Mouse (Mus musculus): Measurements from ENCODE around the gene Jmy. TPM values are rescaled to one million over a fixed set of nuclear protein-coding genes. Genes with fewer than 3 reads are reported as not detected.

Jmy gene
- 3.2 and 3.7 TPM in 2 replicates for polyA plus RNA-seq (2015; fragmentation: Nextera tagmentation; extraction: Ambion mirVana)

GRCm38 (mm10) chr13:93499167-93499972 is at the start of gene Jmy:
Gene Jmy, minus strand, starts transcription at chr13:93499808.
- Histone ChIP-seq H3K9me3 (ENCODE audit: low read length) (no peaks in the 10 kb centered on the region), H3K4me1 (ENCODE audit: insufficient read depth, low read length) (peaks cover 15% of the 10 kb centered on the region), H3K36me3 (ENCODE audit: insufficient read depth, low read length) (no peaks in the 10 kb centered on the region), H3K27ac (ENCODE audit: low read length) (peak within 1 kb of the TSS; percentile 93), H3K4me2 (replicated peaks; ENCODE audit: low read depth, low read length) (peak within 1 kb of the TSS; percentile 90), H3K9ac (replicated peaks; ENCODE audit: low read length) (peak within 1 kb of the TSS; percentile 96), H3K27me3 (ENCODE audit: insufficient read depth, low read length) (no peaks in the 10 kb centered on the region), H3K4me3 (ENCODE audit: low read length) (peak within 1 kb of the TSS; percentile 97)
- peak; percentile 92 for ATAC-seq (ENCODE audit: low FRiP score, low TSS enrichment)
- WGBS: under 1% methylated on average over 95 of the region's 105 CpGs

- no peak overlapping the region for H3K9ac ChIP-seq (replicated peaks; ENCODE audit: low read length)
- WGBS: 42% methylated on average over 5 of the region's 5 CpGs
- H3K4me3 ChIP-seq (ENCODE audit: low read length): no peak overlapping the region
- peak; percentile 71; the same call in 1 of the 2 replicates for ATAC-seq (ENCODE audit: low FRiP score, low TSS enrichment)
- H3K9me3 ChIP-seq (ENCODE audit: low read length): no peaks in the 10 kb centered on the region
- no peaks in the 10 kb centered on the region for H3K36me3 ChIP-seq (ENCODE audit: insufficient read depth, low read length)
- no peak overlapping the region for H3K27ac ChIP-seq (ENCODE audit: low read length)
- peaks cover 3% of the 10 kb centered on the region; the same call in 1 of the 2 replicates for H3K4me1 ChIP-seq (ENCODE audit: insufficient read depth, low read length)
- no peak overlapping the region for H3K4me2 ChIP-seq (replicated peaks; ENCODE audit: low read depth, low read length)
- H3K27me3 ChIP-seq (ENCODE audit: insufficient read depth, low read length): no peaks in the 10 kb centered on the region
Measured at GRCm38 (mm10) chr13:93547641-93548040, 48.0 kb upstream of the Jmy start.

- Histone ChIP-seq H3K9me3 (ENCODE audit: low read length) (no peaks in the 10 kb centered on the region), H3K4me1 (ENCODE audit: insufficient read depth, low read length) (peaks cover 3% of the 10 kb centered on the region; the same call in 1 of the 2 replicates), H3K4me2 (replicated peaks; ENCODE audit: low read depth, low read length) (no peak overlapping the region), H3K27me3 (ENCODE audit: insufficient read depth, low read length) (no peaks in the 10 kb centered on the region), H3K27ac (ENCODE audit: low read length) (no peak overlapping the region), H3K36me3 (ENCODE audit: insufficient read depth, low read length) (no peaks in the 10 kb centered on the region), H3K9ac (replicated peaks; ENCODE audit: low read length) (no peak overlapping the region), H3K4me3 (ENCODE audit: low read length) (no peak overlapping the region)
- no peak for ATAC-seq (ENCODE audit: low FRiP score, low TSS enrichment)
- WGBS: 39% methylated on average over 1 of the region's 1 CpGs
Measured at GRCm38 (mm10) chr13:93546011-93546410, 46.4 kb upstream of the Jmy start.

GRCm38 (mm10) chr13:93544274-93544673 is 44.7 kb upstream of the Jmy start:
- no peak overlapping the region for H3K27ac ChIP-seq (ENCODE audit: low read length)

GRCm38 (mm10) chr13:93539311-93539710 is 39.7 kb upstream of the Jmy start:
- WGBS: 71% methylated on average over 4 of the region's 4 CpGs
- Histone ChIP-seq H3K4me3 (ENCODE audit: low read length) (no peak overlapping the region), H3K4me1 (ENCODE audit: insufficient read depth, low read length) (no peaks in the 10 kb centered on the region), H3K9ac (replicated peaks; ENCODE audit: low read length) (no peak overlapping the region), H3K4me2 (replicated peaks; ENCODE audit: low read depth, low read length) (no peak overlapping the region), H3K9me3 (ENCODE audit: low read length) (no peaks in the 10 kb centered on the region), H3K27me3 (ENCODE audit: insufficient read depth, low read length) (no peaks in the 10 kb centered on the region), H3K36me3 (ENCODE audit: insufficient read depth, low read length) (no peaks in the 10 kb centered on the region), H3K27ac (ENCODE audit: low read length) (no peak overlapping the region)
- no peak for ATAC-seq (ENCODE audit: low FRiP score, low TSS enrichment)

More at GRCm38 (mm10) chr13:93544274-93544673, 44.7 kb upstream of the Jmy start:
- Histone ChIP-seq H3K4me2 (replicated peaks; ENCODE audit: low read depth, low read length) (no peak overlapping the region), H3K9ac (replicated peaks; ENCODE audit: low read length) (no peak overlapping the region), H3K36me3 (ENCODE audit: insufficient read depth, low read length) (no peaks in the 10 kb centered on the region), H3K9me3 (ENCODE audit: low read length) (no peaks in the 10 kb centered on the region), H3K4me1 (ENCODE audit: insufficient read depth, low read length) (peaks cover 3% of the 10 kb centered on the region; the same call in 1 of the 2 replicates), H3K4me3 (ENCODE audit: low read length) (no peak overlapping the region), H3K27me3 (ENCODE audit: insufficient read depth, low read length) (no peaks in the 10 kb centered on the region)
- no peak for ATAC-seq (ENCODE audit: low FRiP score, low TSS enrichment)

GRCm38 (mm10) chr13:93518753-93519319 is 19.2 kb upstream of the Jmy start:
- Histone ChIP-seq H3K9me3 (ENCODE audit: low read length) (no peaks in the 10 kb centered on the region), H3K9ac (replicated peaks; ENCODE audit: low read length) (no peak overlapping the region), H3K36me3 (ENCODE audit: insufficient read depth, low read length) (no peaks in the 10 kb centered on the region), H3K27me3 (ENCODE audit: insufficient read depth, low read length) (no peaks in the 10 kb centered on the region), H3K4me2 (replicated peaks; ENCODE audit: low read depth, low read length) (no peak overlapping the region), H3K27ac (ENCODE audit: low read length) (no peak overlapping the region), H3K4me3 (ENCODE audit: low read length) (no peak overlapping the region), H3K4me1 (ENCODE audit: insufficient read depth, low read length) (0 out of 2 replicates have a peak, but pooled peaks cover 6% of the 10 kb centered on the region)
- 74% methylated on average over 2 of the region's 2 CpGs for WGBS
- ATAC-seq (ENCODE audit: low FRiP score, low TSS enrichment): no peak

- Histone ChIP-seq H3K27ac (ENCODE audit: low read length) (no peak overlapping the region), H3K4me3 (ENCODE audit: low read length) (no peak overlapping the region), H3K4me2 (replicated peaks; ENCODE audit: low read depth, low read length) (no peak overlapping the region), H3K4me1 (ENCODE audit: insufficient read depth, low read length) (0 out of 2 replicates have a peak, but pooled peaks cover 6% of the 10 kb centered on the region), H3K36me3 (ENCODE audit: insufficient read depth, low read length) (no peaks in the 10 kb centered on the region), H3K9me3 (ENCODE audit: low read length) (no peaks in the 10 kb centered on the region), H3K9ac (replicated peaks; ENCODE audit: low read length) (no peak overlapping the region), H3K27me3 (ENCODE audit: insufficient read depth, low read length) (no peaks in the 10 kb centered on the region)
- 0 out of 2 replicates have a peak, but pooled peaks have one; percentile 23 for ATAC-seq (ENCODE audit: low FRiP score, low TSS enrichment)
Measured at GRCm38 (mm10) chr13:93517223-93517622, 17.6 kb upstream of the Jmy start.

- ATAC-seq (ENCODE audit: low FRiP score, low TSS enrichment): no peak
- no peak overlapping the region for H3K4me3 ChIP-seq (ENCODE audit: low read length)
- H3K9me3 ChIP-seq (ENCODE audit: low read length): no peaks in the 10 kb centered on the region
- 0 out of 2 replicates have a peak, but pooled peaks cover 6% of the 10 kb centered on the region for H3K4me1 ChIP-seq (ENCODE audit: insufficient read depth, low read length)
- no peak overlapping the region for H3K27ac ChIP-seq (ENCODE audit: low read length)
- H3K36me3 ChIP-seq (ENCODE audit: insufficient read depth, low read length): no peaks in the 10 kb centered on the region
- no peak overlapping the region for H3K4me2 ChIP-seq (replicated peaks; ENCODE audit: low read depth, low read length)
- H3K27me3 ChIP-seq (ENCODE audit: insufficient read depth, low read length): no peaks in the 10 kb centered on the region
- no peak overlapping the region for H3K9ac ChIP-seq (replicated peaks; ENCODE audit: low read length)
- 88% methylated on average over 10 of the region's 10 CpGs for WGBS
Measured at GRCm38 (mm10) chr13:93514000-93514795, 14.6 kb upstream of the Jmy start.

- no peak overlapping the region for H3K4me3 ChIP-seq (ENCODE audit: low read length)
- no peaks in the 10 kb centered on the region for H3K9me3 ChIP-seq (ENCODE audit: low read length)
- no peak overlapping the region for H3K9ac ChIP-seq (replicated peaks; ENCODE audit: low read length)
- ATAC-seq (ENCODE audit: low FRiP score, low TSS enrichment): no peak
- 74% methylated on average over 16 of the region's 16 CpGs for WGBS
- H3K27ac ChIP-seq (ENCODE audit: low read length): no peak overlapping the region
- no peak overlapping the region for H3K4me2 ChIP-seq (replicated peaks; ENCODE audit: low read depth, low read length)
- no peaks in the 10 kb centered on the region for H3K4me1 ChIP-seq (ENCODE audit: insufficient read depth, low read length)
- no peaks in the 10 kb centered on the region for H3K36me3 ChIP-seq (ENCODE audit: insufficient read depth, low read length)
- H3K27me3 ChIP-seq (ENCODE audit: insufficient read depth, low read length): no peaks in the 10 kb centered on the region
Measured at GRCm38 (mm10) chr13:93510447-93511180, 11.0 kb upstream of the Jmy start.
